Mouse (Mus musculus) layer of hippocampus, adult 18-20 months (tissue): ENCODE measurements around the gene Rpl21. TPM values are rescaled to one million over a fixed set of nuclear protein-coding genes. Genes with fewer than 3 reads are reported as not detected.

ENCODE experiments used
- DNase-seq, 2 experiments: peaks; one replicate each; pipeline ENCODE4 v3.0.0; 2022; ENCODE audit warnings: low spot score in 2 of 2
- long read RNA-seq: library from polyadenylated mRNA; stranded (forward); transcript quantifications from one replicate; pipeline ENCODE4 v2.0.0, GENCODE M21; 2021
- total RNA-seq, 2 experiments: library from RNA; stranded (reverse); gene quantifications; 2 replicates each; pipeline ENCODE4 v1.2.3; 2021

Rpl21 gene
- total RNA-seq: 100 to 1,000 TPM; 206 to 211 TPM
- long read RNA-seq, transcript Rpl21-201 (6 exons, 1,856 nt): major isoform, 7 of 20 reads
- long read RNA-seq, transcript Rpl21-202 (6 exons, 899 nt): minor isoform, 5 of 20 reads
- long read RNA-seq, partial matches to known transcripts: 0 of 20 reads
- long read RNA-seq, other reads (novel, unspliced or antisense): 5 of 20 reads

DNA sequence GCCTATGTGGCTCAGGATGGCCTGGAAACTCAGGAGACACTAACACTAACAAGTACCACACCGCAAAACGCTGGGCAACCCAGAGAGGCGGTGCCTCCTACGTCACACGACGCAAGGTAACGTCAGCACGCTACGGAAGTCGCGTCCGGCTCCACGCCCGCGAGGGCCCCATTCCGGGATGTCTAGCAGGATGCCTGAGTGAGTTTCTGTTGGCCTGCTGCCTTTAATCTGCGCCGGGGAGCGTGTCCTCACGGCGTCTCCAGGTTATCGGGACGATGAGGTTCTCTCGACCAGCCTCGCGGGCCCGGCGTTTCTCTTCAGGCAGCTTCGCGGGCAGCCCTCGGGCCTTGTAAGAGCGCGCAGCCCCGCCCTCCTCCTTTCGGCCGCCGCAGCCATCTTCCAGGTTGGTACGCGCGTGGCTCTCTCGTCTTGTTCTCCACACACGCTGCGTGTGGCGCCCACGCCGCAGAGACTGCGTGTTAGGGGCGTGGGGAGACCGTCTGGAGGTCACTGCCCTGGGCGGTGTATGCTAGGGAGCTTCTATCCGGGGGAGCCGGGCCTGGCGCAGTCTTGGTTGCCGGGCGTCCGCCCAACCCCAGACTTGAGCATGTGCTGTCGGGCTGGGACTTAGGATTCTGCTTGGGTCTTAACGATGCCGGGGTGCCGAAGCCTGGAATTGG lies at the start of gene Rpl21:
Rpl21 (plus strand) TSS at position 122 of the 680 bp plus-strand sequence.
- peak; percentile 91 to 97 for DNase-seq

DNA sequence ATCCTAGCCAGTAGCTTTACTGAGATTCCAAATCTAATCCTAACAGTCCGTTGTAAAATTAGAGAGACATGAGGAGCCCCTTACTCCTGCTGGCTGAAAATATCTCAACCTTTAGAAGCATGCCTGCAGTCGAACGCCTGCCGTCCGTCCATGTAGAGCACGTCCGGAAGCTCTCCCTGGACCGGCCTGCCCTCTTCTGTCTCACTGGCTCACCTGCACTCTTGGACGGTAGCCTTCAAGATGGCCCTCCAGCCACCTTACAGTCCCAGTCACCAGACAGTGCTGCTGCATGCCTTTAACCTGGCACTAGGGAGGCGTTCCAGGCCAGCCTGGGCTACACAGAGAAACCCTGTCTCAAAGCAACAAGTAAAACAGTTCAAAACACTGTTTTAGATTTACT lies 49.4 kb upstream of the Rpl21 start:
- DNase-seq: no peak

DNA sequence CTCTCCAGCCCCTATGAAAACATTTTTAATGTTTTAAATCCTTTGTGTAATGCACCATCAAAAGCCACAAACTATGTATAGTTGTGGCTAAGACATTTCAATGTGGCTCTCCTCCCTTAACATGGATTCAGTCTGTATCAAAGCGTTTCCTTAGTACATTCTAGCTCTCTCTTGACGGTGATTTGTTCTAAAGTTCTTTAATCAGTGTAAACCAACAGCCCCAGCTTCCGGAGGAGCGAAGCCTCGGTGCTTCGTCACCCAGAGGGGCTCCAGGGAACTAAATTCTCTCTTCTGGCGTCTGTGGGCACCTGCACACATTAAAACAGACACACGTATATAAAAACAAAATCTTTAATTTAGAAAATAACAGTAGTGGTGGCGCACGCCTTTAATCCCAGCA lies 48.8 kb upstream of the Rpl21 start:
- DNase-seq: no peak

DNA sequence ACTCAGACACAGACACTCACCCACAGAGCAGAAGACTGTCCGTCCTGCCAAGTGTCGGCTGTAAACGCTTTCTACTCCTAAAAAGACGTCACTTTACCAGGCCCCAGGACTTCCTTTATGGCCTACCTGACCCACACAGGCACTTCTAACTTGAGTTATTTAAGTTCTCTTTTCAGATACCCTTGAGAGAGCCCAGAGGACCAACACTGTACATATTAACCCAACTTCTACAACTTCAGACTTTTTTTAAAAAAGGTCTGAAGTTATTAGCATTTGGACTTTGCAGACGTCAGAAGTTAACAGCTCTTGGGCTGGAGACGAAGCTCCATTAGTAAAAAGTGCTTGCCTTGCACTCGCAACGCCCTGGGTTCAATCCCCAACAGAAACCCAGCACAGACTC lies 46.6 kb upstream of the Rpl21 start:
- DNase-seq: no peak

DNA sequence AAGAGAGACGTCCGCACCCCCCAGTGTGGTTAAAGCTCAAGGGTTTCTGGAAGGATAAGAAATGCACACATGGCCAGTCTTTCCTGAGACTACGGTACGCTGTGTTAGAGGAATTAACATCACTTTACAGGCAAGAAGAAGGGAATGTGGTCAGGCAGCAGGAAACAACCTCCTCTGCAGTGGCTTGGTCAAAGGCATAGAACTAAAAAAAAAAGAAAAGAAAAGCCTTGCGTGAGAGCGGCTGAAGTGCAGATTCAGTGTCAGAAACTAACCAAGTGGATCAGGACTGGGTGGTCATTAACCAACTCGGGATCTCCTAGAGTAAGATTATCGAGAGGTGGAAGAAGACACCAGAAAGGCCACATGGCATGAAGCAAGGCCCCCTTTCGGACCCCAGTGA lies 43.3 kb upstream of the Rpl21 start:
- DNase-seq: no peak

DNA sequence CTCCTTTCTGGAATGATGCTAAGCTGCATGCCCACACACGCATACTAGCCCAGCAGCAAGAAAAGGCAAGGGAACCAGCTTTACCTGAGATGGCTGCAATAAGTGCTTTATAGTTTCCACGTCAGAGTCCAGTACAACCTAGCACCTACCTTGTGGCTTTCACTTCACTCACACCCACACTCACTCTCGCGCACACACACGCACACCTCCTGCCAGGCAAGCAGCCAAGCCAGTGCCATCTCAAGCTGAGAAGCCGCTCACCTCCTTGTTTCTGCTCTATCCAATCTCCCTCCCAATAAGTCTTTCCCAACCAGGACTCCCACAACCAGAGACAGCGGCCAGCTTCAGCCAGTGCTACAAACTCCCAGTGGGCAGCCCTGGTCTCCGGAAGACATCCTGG lies 41.7 kb upstream of the Rpl21 start:
- no peak for DNase-seq

DNA sequence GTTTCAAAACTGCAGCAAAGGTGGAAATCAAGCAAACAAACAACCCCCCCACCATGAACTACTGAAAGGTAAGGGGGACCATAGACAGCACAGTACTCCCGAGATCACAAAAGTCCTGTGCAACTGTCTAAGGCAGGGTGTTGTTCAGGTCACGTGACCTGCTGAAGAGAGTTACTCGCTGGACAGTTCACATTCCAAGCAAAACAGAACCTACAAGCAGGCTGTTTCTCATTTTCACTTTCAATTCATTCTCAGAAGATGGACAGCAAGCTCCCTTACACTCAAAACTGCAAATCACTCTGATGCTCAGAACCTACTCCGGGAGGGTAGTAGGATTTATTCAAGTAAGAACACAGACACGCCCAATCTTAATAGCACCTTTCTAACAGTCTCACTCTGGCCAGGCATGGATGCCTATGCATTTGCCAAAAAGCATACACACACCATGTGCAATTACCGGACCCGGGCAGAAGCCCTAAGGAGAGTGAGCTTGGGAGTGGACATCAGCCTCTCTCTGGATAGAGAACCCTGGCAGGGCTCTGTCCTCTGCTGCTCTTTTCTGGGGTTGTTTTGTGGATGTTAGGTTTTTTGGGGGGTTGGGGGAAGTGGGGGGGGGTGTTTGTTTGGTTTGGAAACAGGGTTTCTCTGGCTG lies 40.4 kb upstream of the Rpl21 start:
- no peak for DNase-seq

DNA sequence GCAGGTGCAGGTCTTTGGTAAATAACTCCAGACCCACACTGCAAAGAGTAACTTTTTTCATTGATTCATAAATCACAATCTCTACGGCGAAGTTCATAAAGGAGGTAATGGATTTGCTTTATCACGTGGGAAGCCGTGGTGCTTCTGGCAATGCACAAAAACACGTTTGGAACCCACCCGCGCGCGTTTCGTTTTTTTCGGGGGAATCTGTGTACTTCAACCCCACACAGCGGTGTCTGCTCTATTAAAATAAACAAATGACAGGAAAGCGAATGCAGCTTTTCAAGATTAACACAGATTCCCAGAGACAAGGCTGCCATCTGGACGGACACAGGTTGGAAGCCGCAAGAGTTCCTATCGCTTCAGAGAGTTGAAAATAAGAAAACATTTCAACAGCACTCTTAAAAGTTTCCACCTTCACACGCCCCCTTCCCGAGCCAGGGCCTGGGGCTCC lies 39.0 kb upstream of the Rpl21 start:
- DNase-seq: no peak

DNA sequence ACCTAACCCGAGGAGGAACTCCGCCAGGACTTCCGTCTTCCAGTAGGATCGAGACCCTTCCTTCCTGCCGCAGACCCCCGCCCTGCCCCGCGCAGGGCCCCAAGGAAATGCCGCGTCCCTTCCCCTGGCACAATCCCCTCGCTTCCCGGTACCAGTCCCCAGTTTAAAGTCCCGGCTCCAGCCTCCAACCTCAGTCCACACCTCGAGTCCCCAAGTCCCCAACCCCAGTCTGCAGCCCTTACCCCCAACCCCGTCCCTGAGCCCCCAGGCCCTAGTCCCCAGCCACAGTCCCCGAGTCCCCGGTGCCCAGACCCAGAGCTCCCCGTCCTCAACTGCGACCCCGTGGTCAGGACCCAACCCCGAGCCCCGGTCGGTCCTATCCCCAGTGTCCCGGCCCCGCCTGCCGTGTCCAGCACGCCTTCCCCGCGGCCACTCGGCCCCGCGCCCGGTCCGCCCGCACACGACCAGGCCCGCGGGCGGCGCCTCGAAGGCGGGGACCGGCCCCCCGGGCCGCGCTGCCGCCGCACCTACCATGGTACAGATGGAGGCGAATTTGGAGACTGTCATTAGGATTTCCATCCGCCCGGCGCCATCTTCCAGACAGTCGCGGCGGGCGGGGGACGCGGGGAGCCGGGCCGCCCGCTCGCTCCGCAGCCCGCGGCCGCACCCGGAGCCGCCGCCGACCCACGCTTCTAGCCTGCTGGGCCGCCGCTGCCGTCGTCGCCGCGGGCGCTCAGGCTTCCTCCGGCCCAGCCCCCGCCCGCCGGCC lies 38.4 kb upstream of the Rpl21 start:
- DNase-seq: no peak

DNA sequence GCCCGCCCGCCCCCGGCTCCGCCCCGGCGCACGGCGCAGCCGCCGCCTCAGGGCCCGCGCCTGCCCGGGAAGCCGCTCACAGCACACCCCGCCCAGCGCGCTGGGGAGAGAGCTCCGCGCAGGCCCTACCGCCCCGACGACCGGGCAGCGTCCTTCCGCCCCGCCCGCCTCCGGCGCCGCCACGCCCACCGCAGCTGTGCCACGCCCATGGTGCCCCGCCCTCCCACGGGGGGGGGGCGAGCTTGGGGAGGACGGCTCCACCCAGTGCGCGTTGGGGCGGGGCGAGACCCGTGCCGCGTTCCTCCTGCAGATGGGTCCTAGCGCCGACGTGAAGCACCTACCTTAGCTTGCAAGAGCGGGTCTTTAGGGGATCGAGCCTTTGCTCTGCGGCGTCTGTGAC lies 37.8 kb upstream of the Rpl21 start, which contains the start of gene Usp12:
Usp12 (minus strand) TSS at position 154 of the 400 bp plus-strand sequence.
- DNase-seq: peak; percentile 98 to 99

DNA sequence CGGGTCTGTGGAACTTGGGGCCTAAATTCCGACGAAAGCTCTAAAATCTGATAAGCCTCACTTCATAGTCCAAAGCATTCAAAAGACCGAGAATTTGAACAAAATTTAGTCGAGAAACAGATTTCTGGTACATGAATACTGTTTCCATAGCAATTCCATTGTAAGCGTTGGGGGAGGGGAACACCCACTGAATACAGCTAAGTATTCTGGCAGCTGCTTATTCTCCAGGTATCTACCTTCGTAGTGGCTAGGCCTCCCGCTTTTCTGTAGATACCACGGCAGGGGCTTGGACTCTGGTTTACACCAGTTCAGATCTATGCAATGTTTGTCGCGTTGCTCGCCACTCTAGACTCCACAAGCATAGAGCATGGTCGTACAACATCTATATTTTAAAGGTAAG lies 37.0 kb upstream of the Rpl21 start:
- peak in 1 of 2 experiments; percentile 61 for DNase-seq

DNA sequence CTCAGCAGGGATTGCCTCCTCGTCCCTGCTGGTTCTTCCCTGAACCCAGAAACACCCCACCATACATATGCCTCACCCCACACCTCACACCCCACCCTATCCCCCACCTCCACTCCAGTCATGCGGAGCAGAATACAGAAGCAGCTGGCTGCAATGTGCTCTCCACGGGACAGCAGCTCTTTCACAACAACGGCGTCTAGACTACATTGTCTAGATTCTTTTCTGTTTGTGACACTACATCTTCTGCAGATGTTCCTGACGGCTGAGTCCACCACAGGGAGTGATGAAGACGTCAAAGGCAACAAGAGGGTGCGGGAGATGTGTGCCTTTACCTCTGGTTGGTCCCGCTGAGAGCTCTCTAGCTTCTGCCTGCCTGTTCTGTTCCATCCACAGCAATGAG lies 34.7 kb upstream of the Rpl21 start:
- no peak for DNase-seq

DNA sequence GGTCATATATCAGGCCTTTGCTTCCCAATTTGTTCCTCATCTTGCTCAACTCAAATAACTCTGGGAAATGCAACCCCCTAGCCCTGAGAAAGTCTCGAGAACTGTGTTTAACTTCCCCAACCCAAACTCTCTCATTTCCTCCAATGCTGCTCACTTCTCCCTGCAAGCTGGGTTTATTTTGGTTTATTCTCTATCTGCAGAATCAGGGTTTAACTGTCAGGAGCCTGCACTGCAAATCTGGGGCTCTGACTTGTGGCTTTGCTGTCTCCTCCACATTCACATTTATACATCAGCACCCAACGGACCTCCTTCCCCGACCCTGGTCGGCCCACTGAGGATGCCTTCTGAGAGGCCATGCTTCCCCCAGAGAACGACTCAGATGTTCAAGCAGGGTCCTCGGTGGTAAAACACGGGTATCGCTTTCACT lies 26.7 kb upstream of the Rpl21 start:
- DNase-seq: no peak

DNA sequence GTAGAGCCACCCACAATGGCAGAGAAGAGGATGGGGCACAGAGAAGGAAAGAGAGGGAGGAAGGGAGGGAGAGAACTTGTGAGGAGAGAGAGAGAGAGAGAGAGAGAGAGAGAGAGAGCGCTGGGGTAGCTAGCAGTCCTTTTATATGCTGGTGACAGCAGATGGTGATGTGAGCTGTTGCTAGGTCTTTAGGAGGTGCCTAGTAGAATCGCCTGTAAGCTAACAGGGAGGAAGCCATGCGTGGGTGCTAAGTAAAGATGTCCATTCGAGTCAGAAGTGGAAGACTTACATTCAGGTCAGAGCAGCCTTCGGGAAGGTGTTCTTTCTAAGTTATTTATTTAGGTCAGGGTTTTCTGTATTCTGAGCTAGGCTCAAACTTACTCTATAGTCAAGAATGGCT lies 22.7 kb upstream of the Rpl21 start:
- no peak for DNase-seq

DNA sequence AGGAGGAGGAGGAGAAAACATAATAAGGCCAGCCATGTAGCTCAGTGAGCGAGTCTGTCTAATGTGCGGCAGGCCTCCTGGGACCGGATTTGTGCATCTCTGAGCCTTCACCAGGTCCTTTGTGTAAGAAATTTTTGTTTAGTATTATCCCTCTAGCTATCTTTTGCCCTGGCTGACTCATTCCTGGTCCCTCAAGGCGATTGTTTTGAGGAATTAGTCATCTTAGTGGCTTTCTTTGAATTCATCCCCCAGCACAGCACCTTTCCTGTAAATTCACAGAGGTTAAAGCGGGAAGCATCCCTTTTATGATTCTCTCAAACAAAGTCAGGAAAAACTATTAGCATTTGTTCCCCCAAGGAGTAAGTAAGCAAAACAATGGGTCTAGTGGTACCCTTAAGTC lies 19.8 kb upstream of the Rpl21 start:
- DNase-seq: no peak

DNA sequence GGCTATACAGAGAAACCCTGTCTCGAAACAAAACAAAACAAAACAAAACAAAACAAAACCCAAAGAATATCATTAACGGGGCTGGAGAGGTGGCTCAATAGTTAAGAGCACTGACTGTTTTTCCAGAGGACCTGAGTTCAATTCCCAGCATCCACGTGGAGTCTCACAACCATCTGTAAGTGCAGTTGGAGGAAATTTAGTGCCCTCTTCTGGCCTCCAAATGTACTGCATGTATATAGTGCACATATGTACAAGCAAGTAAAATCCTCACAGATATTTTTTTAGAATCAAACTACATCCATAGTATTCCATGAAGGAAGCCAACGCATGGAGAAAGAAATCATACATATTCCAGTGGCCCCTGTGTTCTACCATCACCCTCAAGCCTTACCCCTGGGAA lies 19.3 kb upstream of the Rpl21 start:
- no peak for DNase-seq

DNA sequence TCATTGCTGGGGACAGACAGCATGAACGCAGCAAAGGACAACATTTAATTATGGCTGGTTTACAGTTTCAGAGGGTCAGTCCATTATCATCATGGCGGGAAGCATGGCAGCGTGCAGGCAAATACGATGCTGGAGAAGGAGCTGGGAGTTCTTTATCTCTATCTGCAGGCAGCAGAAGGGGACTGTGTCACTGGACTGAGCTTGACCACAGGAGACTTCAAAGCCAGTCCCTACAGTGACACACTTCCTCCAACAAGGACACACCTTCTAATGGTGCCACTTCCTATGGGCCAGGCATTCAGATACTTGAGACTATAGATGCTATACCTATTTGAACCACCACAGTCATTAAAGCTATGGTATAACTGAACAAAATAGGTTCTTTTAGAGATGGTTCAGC lies 17.3 kb upstream of the Rpl21 start:
- DNase-seq: no peak

DNA sequence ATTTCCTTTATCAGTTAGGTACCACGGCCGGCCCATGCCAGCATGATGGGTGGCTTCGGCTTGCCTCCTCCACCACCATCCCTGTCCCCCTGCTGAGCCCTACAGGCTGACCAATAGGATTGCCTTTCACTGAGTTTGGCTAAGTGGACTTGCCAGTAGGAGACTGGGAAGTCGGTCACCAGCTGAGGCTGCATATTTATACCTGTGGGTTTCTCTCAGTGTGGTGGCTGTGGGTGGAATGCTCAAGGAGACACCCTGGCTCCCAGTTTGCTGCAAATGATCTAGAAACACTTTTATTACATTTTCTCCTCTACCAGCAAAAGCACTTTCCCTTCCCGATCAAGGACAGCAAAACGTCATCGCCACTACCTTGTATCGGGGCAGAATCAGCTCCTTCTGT lies 15.1 kb upstream of the Rpl21 start:
- DNase-seq: no peak

DNA sequence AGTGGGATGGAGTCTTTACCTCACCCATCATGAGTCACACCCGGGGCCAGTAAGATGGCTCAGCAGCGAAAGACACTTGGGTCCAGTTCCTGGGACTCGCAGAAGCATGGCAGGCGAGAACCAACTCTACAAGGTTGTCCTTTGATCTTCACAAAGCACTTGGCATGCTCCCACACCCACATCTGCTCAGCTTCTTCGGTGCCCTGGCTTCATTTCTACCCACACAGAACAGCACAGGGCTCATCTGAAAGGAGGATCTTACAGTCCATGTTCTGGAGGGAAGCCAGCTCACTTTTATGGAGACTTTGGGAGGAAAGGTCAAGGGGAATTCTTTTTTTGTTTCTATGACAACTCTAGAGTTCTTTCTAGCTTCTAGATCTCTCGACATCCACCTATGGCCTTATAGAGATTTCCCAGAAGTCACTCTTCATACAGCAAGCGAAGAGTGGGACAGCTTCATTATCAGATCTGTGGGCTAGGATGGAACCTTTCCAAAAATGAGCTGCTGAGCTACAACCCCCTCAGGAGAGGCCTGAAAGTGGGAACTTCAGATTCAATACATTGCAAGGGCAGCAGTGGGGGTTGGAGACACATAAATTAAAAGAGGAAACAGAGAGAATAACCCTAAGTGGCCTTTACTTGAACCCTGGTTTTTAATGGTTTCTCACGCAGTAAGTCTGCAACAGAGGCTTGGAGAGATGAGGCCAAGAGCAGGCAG lies 13.6 kb upstream of the Rpl21 start:
- DNase-seq: no peak

DNA sequence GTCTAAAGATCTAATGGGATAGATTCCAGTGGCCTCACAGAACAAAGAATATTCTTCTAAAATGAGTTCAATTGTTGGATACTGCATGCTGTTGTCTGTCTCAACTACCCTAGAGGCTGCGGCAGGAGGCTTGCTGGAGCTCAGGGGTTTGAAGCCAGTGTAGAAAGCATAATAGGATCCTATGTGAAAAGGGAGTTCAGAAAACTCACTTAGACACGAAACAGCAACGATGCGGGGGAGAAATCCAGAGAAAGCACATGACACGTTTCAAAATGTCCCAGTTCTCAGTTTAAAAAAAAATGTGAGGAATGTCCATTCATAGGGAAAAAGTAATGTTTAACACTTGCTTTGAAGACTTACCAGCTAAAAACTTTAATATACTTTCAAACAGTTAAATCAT lies 9.7 kb upstream of the Rpl21 start:
- no peak for DNase-seq

DNA sequence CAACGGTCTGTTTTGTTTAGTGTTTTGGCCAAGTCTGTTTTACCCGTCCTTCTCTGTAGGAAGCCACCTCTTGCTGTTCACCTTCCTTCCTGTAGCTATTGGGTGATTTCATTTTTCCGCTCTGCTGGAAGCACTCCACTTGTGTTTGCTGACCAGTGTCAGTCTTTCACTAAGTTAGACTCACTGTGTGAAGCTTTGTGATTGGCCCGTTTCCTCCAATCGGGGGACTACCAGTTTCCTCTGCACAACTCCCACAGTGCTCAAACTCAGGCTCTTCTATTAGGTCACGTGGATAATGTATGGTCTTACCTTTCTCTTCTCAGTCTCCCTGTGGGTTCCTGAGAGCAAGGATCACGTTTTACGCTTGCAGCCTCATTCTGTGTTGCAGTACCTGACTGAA lies 3.2 kb upstream of the Rpl21 start:
- no peak for DNase-seq
